Mouse (Mus musculus) hindbrain, embryonic 12.5 days (tissue): Measurements from ENCODE around the gene Wdfy2. TPM values are rescaled to one million over a fixed set of nuclear protein-coding genes. Genes with fewer than 3 reads are reported as not detected.
"Not testable (repeated sequence)": the region's sequence is repeated elsewhere in the genome, so short reads cannot be mapped to it uniquely, and the experiment has no call there.

Source experiments
- ATAC-seq: fragments of 200-750 bp; cut with Nextera tagmentation; 2 replicates; pipeline ENCODE4 v1.8.0; 2017; ENCODE audit warnings: moderate TSS enrichment; ENCODE audit not compliant: low FRiP score
- H3K27ac ChIP-seq: fragments of 300-500 bp; sonication (generic); 2 replicates; pipeline ENCODE4 v1.5.1; 2016; ENCODE audit warnings: mild to moderate bottlenecking
- H3K27me3 ChIP-seq: fragments of 300-500 bp; sonication (generic); 2 replicates; pipeline ENCODE4 v1.6.1; 2016; ENCODE audit warnings: mild to moderate bottlenecking
- H3K36me3 ChIP-seq: fragments of 300-500 bp; sonication (generic); 2 replicates; pipeline ENCODE4 v1.6.1; 2016; ENCODE audit warnings: mild to moderate bottlenecking
- H3K4me1 ChIP-seq: fragments of 300-500 bp; sonication (generic); 2 replicates; pipeline ENCODE4 v1.6.1; 2016
- H3K4me2 ChIP-seq: fragments of 300-500 bp; sonication (generic); replicated peaks from 2 replicates; pipeline ENCODE4 v1.6.1; 2016; ENCODE audit warnings: mild to moderate bottlenecking
- H3K4me3 ChIP-seq: fragments of 300-500 bp; sonication (generic); 2 replicates; pipeline ENCODE4 v1.5.1; 2016; ENCODE audit warnings: mild to moderate bottlenecking
- H3K9ac ChIP-seq: fragments of 300-500 bp; sonication (generic); 2 replicates; pipeline ENCODE4 v1.6.1; 2016; ENCODE audit warnings: mild to moderate bottlenecking, moderate library complexity
- H3K9me3 ChIP-seq: fragments of 300-500 bp; sonication (generic); replicated peaks from 2 replicates; pipeline ENCODE4 v1.6.1; 2016; ENCODE audit warnings: mild to moderate bottlenecking
- WGBS: fragments of 180-500 bp; shearing (Covaris S2); methylation state at CpG from one replicate; pipeline ENCODE4 v1.1.7; 2016; 5-methylcytosine and 5-hydroxymethylcytosine counted together
- polyA plus RNA-seq: library from polyadenylated mRNA; unstranded; fragments of >200 nt; fragmentation: Nextera tagmentation; extraction: Ambion mirVana; gene quantifications from 2 replicates; pipeline ENCODE4 v1.2.1, GENCODE M21; 2016

Wdfy2 gene
- polyA plus RNA-seq, 1 experiment from 2014 or later: 15.0 TPM

DNA sequence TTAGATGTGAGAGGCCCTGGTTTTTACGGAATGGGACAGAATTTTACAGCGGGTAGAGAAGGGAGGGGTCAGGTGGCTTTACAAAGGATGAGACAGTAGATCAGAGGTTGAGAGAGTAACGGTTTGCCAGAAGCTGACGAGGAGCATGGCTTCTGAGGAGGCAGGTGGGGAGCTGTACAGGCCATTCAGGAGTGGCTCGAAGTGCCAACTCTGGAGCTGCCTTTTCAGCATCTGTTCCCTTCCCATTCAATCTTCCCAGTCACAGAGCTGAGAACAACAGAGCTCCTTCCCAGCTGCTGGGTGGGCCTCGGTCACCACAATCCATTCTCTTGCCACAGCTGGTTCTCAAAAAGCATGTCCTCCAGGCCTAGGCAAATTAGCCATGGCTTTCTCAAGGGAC lies 8.2 kb upstream of the Wdfy2 start:
- H3K36me3 ChIP-seq: no peaks in the 10 kb centered on the region
- ATAC-seq: no peak
- H3K9me3 ChIP-seq: no peaks in the 10 kb centered on the region
- 41% methylated on average over 6 of the region's 6 CpGs for WGBS
- no peaks in the 10 kb centered on the region for H3K4me1 ChIP-seq
- no peak overlapping the region for H3K9ac ChIP-seq
- H3K4me3 ChIP-seq: no peak overlapping the region
- no peaks in the 10 kb centered on the region for H3K27me3 ChIP-seq
- no peak overlapping the region for H3K27ac ChIP-seq
- no peak overlapping the region for H3K4me2 ChIP-seq

DNA sequence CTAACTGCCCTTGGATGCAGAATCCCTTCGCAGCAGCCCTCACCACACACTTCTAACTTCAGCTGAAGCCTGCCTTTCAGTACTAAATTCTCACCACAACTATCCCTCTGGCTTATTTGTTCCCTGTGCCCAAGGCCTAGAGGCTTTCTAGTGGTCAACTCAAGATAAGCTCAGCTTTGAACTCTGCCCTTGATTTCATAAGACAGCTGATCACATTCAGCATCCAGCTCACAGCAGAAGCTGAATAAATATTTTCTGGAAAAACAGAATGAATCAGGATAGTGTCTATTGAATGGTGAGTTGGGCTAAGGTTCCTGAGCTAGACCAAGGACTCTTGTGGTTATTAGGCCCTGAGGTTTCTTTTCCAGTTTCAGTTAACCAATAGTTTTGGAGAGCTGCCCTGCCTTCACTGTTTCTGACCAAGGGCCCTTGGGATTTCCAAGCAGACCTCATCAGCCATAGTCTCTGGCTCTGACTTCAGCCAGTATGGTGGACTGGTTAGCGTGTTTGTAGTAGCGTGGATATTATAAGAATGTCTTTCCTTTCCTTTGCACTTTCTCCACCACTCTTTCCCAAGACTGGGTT lies 5.7 kb upstream of the Wdfy2 start:
- WGBS: 94% methylated on average over 3 of the region's 3 CpGs
- no peaks in the 10 kb centered on the region for H3K9me3 ChIP-seq
- no peak overlapping the region for H3K4me2 ChIP-seq
- no peak for ATAC-seq
- no peaks in the 10 kb centered on the region for H3K4me1 ChIP-seq
- H3K9ac ChIP-seq: no peak overlapping the region
- H3K36me3 ChIP-seq: no peaks in the 10 kb centered on the region
- no peaks in the 10 kb centered on the region for H3K27me3 ChIP-seq
- no peak overlapping the region for H3K27ac ChIP-seq
- no peak overlapping the region for H3K4me3 ChIP-seq

DNA sequence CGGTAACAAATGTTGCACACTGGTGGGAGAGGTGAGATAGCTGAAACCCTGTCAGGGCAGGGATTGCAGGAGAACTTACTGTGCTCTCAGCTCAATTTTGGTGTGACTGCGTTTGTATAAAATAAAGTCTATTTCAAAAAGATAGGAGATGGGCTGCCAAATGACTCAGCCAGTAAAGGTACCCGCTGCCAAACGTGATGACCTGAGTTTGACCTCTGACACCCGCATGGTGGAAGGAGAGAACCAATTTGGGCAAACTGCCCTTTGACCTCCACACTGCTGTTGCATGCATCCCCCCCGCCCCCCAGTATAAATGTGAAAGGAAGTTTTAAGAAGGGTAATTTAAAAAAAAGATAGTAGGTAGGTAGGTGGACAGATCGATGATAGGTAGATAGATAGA lies 4.4 kb upstream of the Wdfy2 start:
- no peak overlapping the region for H3K4me3 ChIP-seq
- ATAC-seq: no peak
- WGBS: 74% methylated on average over 7 of the region's 7 CpGs

DNA sequence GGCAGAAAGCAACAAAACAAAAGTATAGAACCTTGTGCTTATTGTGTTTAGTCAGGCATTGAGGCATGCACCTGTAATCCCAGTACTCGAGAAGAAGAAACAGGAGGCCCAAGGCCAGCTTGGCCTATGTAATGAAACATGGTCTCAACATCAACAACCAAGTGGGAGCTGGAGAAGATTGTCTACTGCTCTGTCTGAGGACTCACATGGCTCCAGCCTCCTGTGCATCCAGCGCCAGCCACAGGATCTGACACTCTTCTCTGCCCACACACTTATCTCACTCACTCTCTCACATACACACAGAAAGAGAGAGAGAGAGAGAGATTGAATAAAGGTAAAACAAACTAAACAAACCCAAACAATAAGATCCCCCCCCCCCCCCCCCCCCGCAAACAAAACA lies 3.9 kb upstream of the Wdfy2 start:
- Histone ChIP-seq H3K36me3 (no peaks in the 10 kb centered on the region), H3K9ac (no peak overlapping the region), H3K4me2 (no peak overlapping the region), H3K27ac (no peak overlapping the region), H3K4me3 (no peak overlapping the region), H3K27me3 (no peaks in the 10 kb centered on the region), H3K9me3 (no peaks in the 10 kb centered on the region), H3K4me1 (peaks cover 3% of the 10 kb centered on the region)
- WGBS: 87% methylated on average over 2 of the region's 3 CpGs
- no peak for ATAC-seq

More for the DNA sequence above, 4.4 kb upstream of the Wdfy2 start:
- Histone ChIP-seq H3K9me3 (no peaks in the 10 kb centered on the region), H3K36me3 (no peaks in the 10 kb centered on the region), H3K27me3 (no peaks in the 10 kb centered on the region), H3K9ac (no peak overlapping the region), H3K4me1 (no peaks in the 10 kb centered on the region), H3K27ac (no peak overlapping the region), H3K4me2 (no peak overlapping the region)

DNA sequence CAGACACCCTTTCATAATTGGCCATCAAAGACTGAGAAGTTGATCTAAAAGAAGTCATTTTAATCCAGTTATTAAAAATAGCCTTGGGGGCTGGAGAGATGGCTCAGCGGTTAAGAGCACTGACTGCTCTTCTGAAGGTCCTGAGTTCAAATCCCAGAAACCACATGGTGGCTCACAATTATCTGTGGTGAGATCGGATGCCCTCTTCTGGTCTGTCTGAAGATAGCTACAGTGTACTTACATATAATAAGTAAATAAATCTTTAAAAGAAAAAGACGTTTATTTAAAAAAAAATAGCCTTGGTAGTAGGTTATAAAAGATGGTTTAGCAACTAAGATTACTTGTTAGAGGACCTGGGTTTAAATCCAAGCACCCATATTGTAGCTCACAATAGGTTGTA lies 1.7 kb upstream of the Wdfy2 start:
- H3K4me2 ChIP-seq, H3K4me3 ChIP-seq, H3K9ac ChIP-seq, H3K27ac ChIP-seq, H3K27me3 ChIP-seq, ATAC-seq, H3K36me3 ChIP-seq, H3K9me3 ChIP-seq: not testable (repeated sequence)
- peaks cover 14% of the 10 kb centered on the region for H3K4me1 ChIP-seq
- WGBS: 85% methylated on average over 3 of the region's 3 CpGs

DNA sequence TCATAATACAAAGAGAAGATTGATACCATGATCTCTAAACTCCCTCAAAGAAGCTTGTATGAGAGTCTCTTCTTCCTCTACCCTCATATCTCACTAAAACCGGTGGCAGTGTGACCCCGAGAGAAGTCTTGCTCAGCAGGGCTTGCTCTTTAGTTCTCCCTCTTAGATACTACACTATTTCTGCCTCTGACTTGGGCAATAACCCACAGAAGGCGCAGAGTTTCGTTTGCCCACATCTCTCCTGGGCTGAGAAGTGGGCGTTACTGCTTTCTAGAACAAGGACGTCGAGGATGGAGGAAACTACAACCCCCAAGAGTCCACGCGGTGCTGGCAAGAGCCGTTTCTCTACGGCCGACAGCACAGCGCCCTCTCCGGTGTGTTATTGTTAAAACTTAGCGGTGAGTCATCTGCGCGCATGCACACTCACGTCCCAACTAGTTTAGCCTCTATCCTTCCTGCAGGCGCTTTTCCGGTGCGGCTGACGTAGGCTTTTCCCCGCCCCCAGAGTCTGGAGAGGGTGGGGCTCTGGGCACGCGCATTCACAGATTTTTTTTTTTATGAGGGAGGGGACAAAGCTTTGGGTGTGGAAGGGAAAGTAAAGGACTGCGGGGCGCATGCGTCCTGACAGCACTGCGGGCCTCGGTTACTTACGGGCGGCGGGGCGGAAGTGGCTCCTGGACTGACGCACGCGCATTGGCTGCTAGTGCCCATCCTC lies 395 bp upstream of the Wdfy2 start:
- Histone ChIP-seq H3K27me3 (no peaks in the 10 kb centered on the region), H3K36me3 (no peaks in the 10 kb centered on the region), H3K27ac (peak overlapping the region; percentile 70; the same call in 1 of the 2 replicates), H3K4me2 (peak overlapping the region; percentile 57), H3K4me1 (peaks cover 17% of the 10 kb centered on the region), H3K9me3 (no peaks in the 10 kb centered on the region), H3K9ac (peak overlapping the region; percentile 53; the same call in 1 of the 2 replicates), H3K4me3 (peak overlapping the region; percentile 86)
- WGBS: under 1% methylated on average over 37 of the region's 37 CpGs
- peak; percentile 97 for ATAC-seq

DNA sequence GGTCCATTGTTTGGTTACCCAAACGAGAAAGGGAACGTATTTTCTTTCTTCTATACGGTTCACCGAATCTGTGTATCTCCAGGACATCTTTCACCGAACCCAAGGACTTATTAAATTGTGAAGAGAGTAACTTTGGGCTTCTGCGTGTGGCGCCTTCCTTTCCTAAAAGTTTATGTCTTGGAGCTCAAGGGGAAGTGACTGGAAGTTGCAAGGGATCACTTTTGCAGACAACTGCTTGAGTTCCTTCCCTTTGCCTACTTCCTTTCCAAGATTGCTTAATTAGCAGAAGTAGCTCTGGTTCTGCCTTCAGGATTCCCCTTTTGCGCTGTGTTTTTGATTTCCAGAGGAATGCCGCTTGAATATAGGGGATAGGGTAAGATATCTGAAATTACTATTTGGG lies 858 bp downstream of the Wdfy2 start:
- Histone ChIP-seq H3K9ac (peak overlapping the region; percentile 82), H3K4me3 (peak overlapping the region; percentile 86), H3K36me3 (no peaks in the 10 kb centered on the region), H3K27me3 (no peaks in the 10 kb centered on the region), H3K4me2 (peak overlapping the region; percentile 70), H3K4me1 (peaks cover 25% of the 10 kb centered on the region), H3K27ac (peak overlapping the region; percentile 89; the same call in 1 of the 2 replicates), H3K9me3 (no peaks in the 10 kb centered on the region)
- WGBS: 12% methylated on average over 9 of the region's 9 CpGs
- ATAC-seq: no peak

DNA sequence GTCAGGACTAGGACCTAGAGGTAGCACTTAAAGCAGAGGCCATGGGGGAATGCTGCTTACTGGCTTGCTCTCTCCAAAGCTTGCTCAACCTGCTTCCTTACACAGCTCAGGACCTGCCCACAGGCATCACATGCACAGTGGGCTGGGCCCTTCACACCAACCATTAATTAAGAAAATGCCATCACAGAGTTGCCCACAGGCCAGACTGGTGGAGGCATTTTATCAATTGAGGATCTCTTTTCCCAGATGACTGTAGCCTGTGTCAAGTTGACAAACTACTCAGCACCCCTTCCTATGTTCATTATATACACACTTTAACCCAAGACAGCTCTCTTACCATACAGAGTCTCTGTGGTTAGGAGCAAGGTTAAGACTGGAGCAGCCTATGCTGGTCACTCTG lies 4.2 kb downstream of the Wdfy2 start:
- Histone ChIP-seq H3K4me2 (no peak overlapping the region), H3K4me3 (no peak overlapping the region), H3K4me1 (peaks cover 32% of the 10 kb centered on the region), H3K36me3 (no peaks in the 10 kb centered on the region), H3K9ac (no peak overlapping the region), H3K27me3 (no peaks in the 10 kb centered on the region), H3K27ac (no peak overlapping the region), H3K9me3 (no peaks in the 10 kb centered on the region)
- ATAC-seq: no peak

DNA sequence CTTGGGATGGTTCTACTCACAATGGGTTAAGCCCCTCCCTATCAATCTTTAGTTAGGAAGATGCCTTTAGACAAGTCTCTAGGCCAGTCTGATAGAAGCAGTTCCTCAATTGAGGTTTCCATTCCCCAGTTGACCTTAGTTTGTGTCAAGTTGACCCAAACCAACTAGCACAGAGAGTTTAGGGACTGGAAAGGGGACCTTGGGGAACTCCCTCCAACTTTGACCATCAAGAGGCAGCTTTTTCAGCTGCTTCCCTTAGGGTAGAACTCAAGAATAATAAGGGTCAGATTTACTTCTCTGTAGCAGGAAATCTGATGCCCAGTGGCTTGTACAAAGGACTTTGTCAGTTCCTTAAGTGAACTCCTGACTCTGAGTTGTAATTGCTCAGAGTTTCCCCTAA lies 5.0 kb downstream of the Wdfy2 start:
- Histone ChIP-seq H3K4me1 (peaks cover 32% of the 10 kb centered on the region), H3K36me3 (no peaks in the 10 kb centered on the region), H3K4me3 (no peak overlapping the region), H3K27me3 (no peaks in the 10 kb centered on the region), H3K9me3 (0 out of 2 replicates have a peak, but pooled peaks cover 4% of the 10 kb centered on the region), H3K4me2 (no peak overlapping the region), H3K27ac (no peak overlapping the region), H3K9ac (no peak overlapping the region)
- no peak for ATAC-seq

DNA sequence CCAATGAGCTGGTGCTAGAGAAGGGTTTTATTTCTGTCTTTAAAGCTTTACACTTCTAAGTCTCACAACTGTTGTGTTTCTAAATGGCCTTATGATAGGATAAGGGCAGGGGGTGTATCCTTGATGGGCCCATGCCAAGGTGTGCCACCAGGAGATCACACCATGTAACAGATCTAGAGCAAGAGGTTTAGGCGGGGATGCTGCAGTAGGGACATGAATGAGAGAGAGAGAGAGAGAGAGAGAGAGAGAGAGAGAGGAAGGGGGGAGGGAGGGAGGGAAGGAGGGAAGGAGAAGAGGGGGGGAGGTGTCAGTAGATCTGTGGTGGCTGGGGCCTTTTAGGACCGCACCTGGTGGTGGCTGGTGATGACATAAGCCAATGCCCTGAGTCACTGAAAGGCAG lies 5.5 kb downstream of the Wdfy2 start:
- 90% methylated on average over 2 of the region's 2 CpGs for WGBS

DNA sequence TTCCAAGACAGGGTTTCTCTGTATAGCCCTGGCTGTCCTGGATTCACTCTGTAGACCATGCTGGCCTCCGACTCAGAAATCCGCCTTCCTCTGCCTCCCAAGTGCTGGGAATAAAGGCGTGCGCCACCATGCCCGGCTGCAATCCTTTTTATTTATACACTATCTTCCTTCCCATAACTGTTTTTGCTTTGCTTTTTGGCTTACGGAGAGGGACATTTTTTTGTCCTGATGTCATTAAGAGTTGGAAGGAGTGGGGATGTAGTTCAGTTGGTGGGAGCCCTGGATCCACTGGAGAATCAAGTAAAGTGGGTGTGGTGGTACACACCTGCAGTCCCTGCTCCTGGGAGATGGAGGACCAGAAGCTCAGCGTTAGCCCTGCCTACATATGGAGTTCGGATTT lies 6.7 kb downstream of the Wdfy2 start:
- Histone ChIP-seq H3K4me1 (peaks cover 24% of the 10 kb centered on the region), H3K9ac (no peak overlapping the region), H3K4me2 (no peak overlapping the region), H3K27ac (no peak overlapping the region), H3K9me3 (peaks cover 4% of the 10 kb centered on the region; the same call in 1 of the 2 replicates), H3K36me3 (no peaks in the 10 kb centered on the region), H3K4me3 (no peak overlapping the region), H3K27me3 (no peaks in the 10 kb centered on the region)
- 84% methylated on average over 8 of the region's 8 CpGs for whole genome bisulfite sequencing
- ATAC-seq: no peak

More for the DNA sequence above, 5.5 kb downstream of the Wdfy2 start:
- H3K27me3 ChIP-seq: no peaks in the 10 kb centered on the region
- 0 out of 2 replicates have a peak, but pooled peaks cover 4% of the 10 kb centered on the region for H3K9me3 ChIP-seq
- no peaks in the 10 kb centered on the region for H3K36me3 ChIP-seq
- H3K4me2 ChIP-seq: no peak overlapping the region
- no peak overlapping the region for H3K27ac ChIP-seq
- H3K9ac ChIP-seq: no peak overlapping the region
- peaks cover 32% of the 10 kb centered on the region for H3K4me1 ChIP-seq
- ATAC-seq: no peak
- H3K4me3 ChIP-seq: no peak overlapping the region

DNA sequence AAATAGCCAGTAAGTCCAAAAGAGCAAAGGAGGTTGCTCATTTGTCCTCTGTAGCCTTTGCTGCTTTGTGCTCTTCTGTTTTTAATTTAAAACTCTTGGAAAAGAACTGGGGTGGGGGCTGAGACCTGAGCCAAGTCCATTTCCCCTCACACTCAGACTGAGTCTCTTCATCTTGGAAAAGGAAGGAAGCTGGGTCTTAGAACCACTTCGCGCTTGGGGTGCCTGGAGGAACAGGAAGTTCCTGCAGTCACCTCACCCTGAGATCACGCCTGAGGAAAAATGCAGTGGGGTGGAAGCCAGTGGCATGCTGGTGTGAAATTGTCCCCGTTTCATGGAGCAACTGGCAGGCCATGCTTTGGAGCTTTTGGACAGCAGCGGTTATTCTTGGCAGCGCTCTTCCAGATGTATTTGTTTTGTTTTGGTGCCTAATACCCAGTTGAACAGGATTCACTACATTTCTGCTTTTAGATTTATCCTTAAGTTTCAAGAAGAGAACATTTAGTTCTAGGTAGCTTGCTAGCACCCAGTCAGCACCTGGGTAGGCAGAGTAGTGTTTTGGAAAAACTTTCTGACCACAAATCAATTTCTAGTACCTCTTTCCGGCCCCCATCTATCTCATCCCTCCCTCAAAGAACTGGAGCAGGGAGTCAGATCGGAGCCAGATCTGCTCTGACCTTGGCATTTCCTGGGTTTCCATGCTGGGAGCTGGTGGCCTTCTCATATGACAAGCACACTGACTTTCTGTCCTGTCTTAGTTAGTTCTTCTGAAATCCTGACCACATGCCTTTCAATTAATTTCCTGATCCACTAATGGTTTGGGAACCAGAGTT lies 7.7 kb downstream of the Wdfy2 start:
- no peak overlapping the region for H3K9ac ChIP-seq
- 0 out of 2 replicates have a peak overlapping the region, but pooled peaks have one; percentile 7 for H3K27ac ChIP-seq
- H3K4me2 ChIP-seq: no peak overlapping the region
- H3K27me3 ChIP-seq: no peaks in the 10 kb centered on the region
- peaks cover 18% of the 10 kb centered on the region for H3K4me1 ChIP-seq
- no peaks in the 10 kb centered on the region for H3K36me3 ChIP-seq
- ATAC-seq: no peak
- WGBS: 66% methylated on average over 8 of the region's 8 CpGs
- H3K9me3 ChIP-seq: peaks cover 4% of the 10 kb centered on the region
- H3K4me3 ChIP-seq: no peak overlapping the region
